In the genomic region with DNA sequence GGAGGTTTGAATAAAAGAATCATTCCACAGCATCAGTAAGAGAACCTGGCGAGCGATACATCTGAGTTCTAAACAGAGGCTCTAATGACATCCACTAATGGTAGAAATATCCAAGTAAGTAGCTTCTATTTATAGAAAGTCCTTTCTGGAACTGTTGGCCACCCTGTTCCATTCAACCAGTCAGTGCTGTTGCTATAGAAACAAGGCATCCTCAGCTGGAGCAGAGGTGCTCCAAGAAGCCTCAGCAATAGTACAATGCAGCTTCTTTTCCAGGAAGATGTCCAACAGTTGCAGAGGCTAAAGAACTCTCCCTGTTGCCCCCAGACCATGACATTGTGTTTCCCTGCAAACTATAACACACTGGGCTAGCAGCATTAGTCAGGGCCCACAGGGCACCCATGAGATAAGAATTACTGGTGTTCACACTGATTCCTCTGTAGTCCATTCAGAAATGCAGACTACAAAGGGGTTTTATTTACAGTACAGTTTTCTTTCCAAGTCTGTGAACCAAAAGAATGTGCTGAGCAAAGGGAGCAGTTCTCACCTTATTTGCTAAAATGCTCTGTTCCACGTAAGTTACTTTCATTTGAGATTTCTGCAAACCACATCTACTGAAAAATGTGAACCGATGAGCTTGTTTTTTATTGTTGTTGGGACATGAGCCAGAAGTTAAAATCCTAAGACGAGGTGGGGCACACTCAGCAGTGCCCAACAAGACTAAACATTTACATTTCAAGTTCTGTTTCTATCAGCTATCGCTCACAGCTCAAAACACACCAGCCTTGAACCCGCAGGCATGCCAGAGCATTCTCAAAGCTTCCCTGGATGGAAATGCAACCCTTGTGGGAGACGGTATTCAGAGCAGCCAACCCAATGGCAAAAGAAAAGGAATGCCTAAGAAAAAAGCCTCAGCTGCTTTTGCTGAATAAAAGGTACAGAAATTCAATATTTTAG, we compare ENCODE assay signal across 9 mouse cellular contexts. TPM values are rescaled to one million over a fixed set of nuclear protein-coding genes. Genes with fewer than 3 reads are reported as not detected.
DNase-seq lines count a peak whose midpoint lies in the region; ATAC-seq lines count a peak whose summit lies in the region.
"Had no signal": no experiment of that assay in that cellular context is flagged by ENCODE, and none has a peak within 500 bp of the region (broad histone marks: within the 10 kb centered on the region; RNA-seq: fewer than 3 reads in every experiment).

No protein-coding gene starts in this region.

- no peak overlapping the region for H3K4me2 ChIP-seq in kidney, embryonic 15.5 days
- H3K4me2 ChIP-seq in intestine, embryonic 16.5 days (ENCODE audit: low read depth, low read length) = no peak overlapping the region

- H3K4me1 ChIP-seq in kidney, embryonic 15.5 days = 0 out of 2 replicates have a peak, but pooled peaks cover 9% of the 10 kb centered on the region
- H3K4me1 ChIP-seq in intestine, embryonic 16.5 days (ENCODE audit: control insufficient read depth, insufficient read depth, low read length) = peaks cover 21% of the 10 kb centered on the region

- H3K4me3 ChIP-seq in kidney, embryonic 15.5 days (replicated peaks) = no peak overlapping the region
- no peak overlapping the region for H3K4me3 ChIP-seq in intestine, embryonic 16.5 days (ENCODE audit: low read length)

- no peak overlapping the region for H3K9ac ChIP-seq in kidney, embryonic 15.5 days
- H3K9ac ChIP-seq in intestine, embryonic 16.5 days (ENCODE audit: low read depth, low read length) = no peak overlapping the region
- H3K9ac ChIP-seq: liver, embryonic 14.5 days had no signal

- H3K27me3 ChIP-seq in kidney, embryonic 15.5 days = no peaks in the 10 kb centered on the region
- no peaks in the 10 kb centered on the region for H3K27me3 ChIP-seq in intestine, embryonic 16.5 days (replicated peaks; ENCODE audit: control insufficient read depth, insufficient read depth, low read length)

- ATAC-seq in kidney, embryonic 15.5 days (replicated peaks; ENCODE audit: low FRiP score) = no peak
- ATAC-seq in intestine, embryonic 16.5 days = peak; percentile 49; the same call in 1 of the 2 replicates

- H3K27ac ChIP-seq in kidney, embryonic 15.5 days = peak overlapping the region; percentile 3; the same call in 1 of the 2 replicates
- peak overlapping the region; percentile 59 for H3K27ac ChIP-seq in intestine, embryonic 16.5 days (ENCODE audit: low read length)
- H3K27ac ChIP-seq: liver, embryonic 14.5 days had no signal

- no peaks in the 10 kb centered on the region for H3K9me3 ChIP-seq in kidney, embryonic 15.5 days (replicated peaks)
- no peaks in the 10 kb centered on the region for H3K9me3 ChIP-seq in intestine, embryonic 16.5 days (ENCODE audit: control insufficient read depth, low read length)

- no peak for DNase-seq in kidney, adult 18-20 months
- DNase-seq in right cerebral cortex, postnatal 10 days (ENCODE audit: low spot score in 2 of 2) = peak; percentile 24 to 56
- no peak for DNase-seq in right cerebral cortex, postnatal 25 days
- no peak for DNase-seq in urinary bladder, postnatal 36 days (ENCODE audit: low spot score in 2 of 2)
- no peak for DNase-seq in gastrocnemius, postnatal 25 days
- DNase-seq: cerebellum, postnatal 36 days had no signal

- 77% methylated on average over 8 of the region's 8 CpGs for WGBS in kidney, embryonic 15.5 days
- WGBS in intestine, embryonic 16.5 days = 53% methylated on average over 8 of the region's 8 CpGs

- 0 out of 2 replicates have a peak, but pooled peaks cover 2% of the 10 kb centered on the region for H3K36me3 ChIP-seq in kidney, embryonic 15.5 days
- H3K36me3 ChIP-seq in intestine, embryonic 16.5 days (ENCODE audit: control insufficient read depth, insufficient read depth, low read length) = no peaks in the 10 kb centered on the region

RNA-seq across cellular contexts. Expression of a gene that starts 31.1 kb away (rescaled TPM):
- polyA plus RNA-seq in kidney, embryonic 15.5 days (2015; fragmentation: Nextera tagmentation; extraction: Ambion mirVana) = 36.6 and 41.7 TPM in 2 replicates
- 55.9 and 61.9 TPM in 2 replicates for polyA plus RNA-seq in intestine, embryonic 16.5 days (2015; fragmentation: Nextera tagmentation; extraction: Ambion mirVana)
- 10 to 100 TPM; 19.9 to 22.6 TPM for total RNA-seq in gastrocnemius, postnatal 25 days (2021)

RNA-seq across cellular contexts. Expression of a gene that starts 31.1 kb away (rescaled TPM):
- polyA plus RNA-seq in kidney, embryonic 15.5 days (2015; fragmentation: Nextera tagmentation; extraction: Ambion mirVana) = 27.0 and 29.0 TPM in 2 replicates
- 104 TPM in 2 replicates for polyA plus RNA-seq in intestine, embryonic 16.5 days (2015; fragmentation: Nextera tagmentation; extraction: Ambion mirVana)
- total RNA-seq in gastrocnemius, postnatal 25 days (2021) = 1 to 10 TPM; 1.6 to 2.8 TPM

Comparison
In these comparisons a context has a peak if more than half of its experiments do, and no peak if none do; other contexts are left out.
1. DNase-seq: peak in right cerebral cortex, postnatal 10 days (2 of 2); none in kidney, adult 18-20 months (single experiment), right cerebral cortex, postnatal 25 days (single experiment), urinary bladder, postnatal 36 days (0 of 2) and gastrocnemius, postnatal 25 days (single experiment).